Mouse (Mus musculus) kidney, adult 2 months (tissue): ENCODE results near the gene Ppdpf.

Source experiments
- CTCF ChIP-seq: fragments of 200-500 bp; conservative IDR thresholded peaks from 2 replicates; pipeline ENCODE4 v1.5.1; 2011; ENCODE audit warnings: low read depth, mild to moderate bottlenecking, control low read depth, low read length, moderate library complexity, mixed read lengths; ENCODE audit not compliant: insufficient read depth, insufficient read length
- POLR2A ChIP-seq: fragments of 200-500 bp; IDR thresholded peaks from one replicate; pipeline ENCODE4 v1.6.1; 2011; ENCODE audit warnings: low read depth, low read length, control low read depth

- TF ChIP-seq CTCF: no peak
- no peak for TF ChIP-seq POLR2A
Measured at GRCm38 (mm10) chr2:181196628-181197300, 9.7 kb downstream of the Ppdpf start.
